Mouse (Mus musculus): ENCODE measurements around the gene Rbpj.

GRCm38 (mm10) chr5:53467602-53468001 lies 1.6 kb downstream of the Rbpj start:
- TF ChIP-seq E2F4 (IDR thresholded peaks at IDR 0.05; ENCODE audit: insufficient read depth) (no peak), POLR2A (IDR thresholded peaks at IDR 0.05; ENCODE audit: insufficient read length, low read depth) (no peak), MAX (IDR thresholded peaks at IDR 0.05; ENCODE audit: low read depth) (no peak), TCF12 (IDR thresholded peaks at IDR 0.05; ENCODE audit: insufficient read depth, poor library complexity, severe bottlenecking) (no peak)

Measured in myocyte (in vitro differentiated cells).